Mouse (Mus musculus) small intestine, adult 2 months (tissue): ENCODE measurements around the gene 4931409K22Rik.

Source experiments
- CTCF ChIP-seq: fragments of 200-500 bp; IDR thresholded peaks from 2 replicates; pipeline ENCODE4 v1.5.1; 2012; ENCODE audit warnings: low read depth, mild to moderate bottlenecking, control low read depth, inconsistent platforms, low read length, moderate library complexity, mixed read lengths; ENCODE audit not compliant: insufficient replicate concordance, insufficient read length; ENCODE audit errors: extremely low read depth
- POLR2A ChIP-seq: fragments of 200-500 bp; IDR thresholded peaks from 2 replicates; pipeline ENCODE4 v1.6.1; 2012; ENCODE audit warnings: low read depth, mild to moderate bottlenecking, control low read depth, inconsistent platforms, low read length, moderate library complexity

DNA sequence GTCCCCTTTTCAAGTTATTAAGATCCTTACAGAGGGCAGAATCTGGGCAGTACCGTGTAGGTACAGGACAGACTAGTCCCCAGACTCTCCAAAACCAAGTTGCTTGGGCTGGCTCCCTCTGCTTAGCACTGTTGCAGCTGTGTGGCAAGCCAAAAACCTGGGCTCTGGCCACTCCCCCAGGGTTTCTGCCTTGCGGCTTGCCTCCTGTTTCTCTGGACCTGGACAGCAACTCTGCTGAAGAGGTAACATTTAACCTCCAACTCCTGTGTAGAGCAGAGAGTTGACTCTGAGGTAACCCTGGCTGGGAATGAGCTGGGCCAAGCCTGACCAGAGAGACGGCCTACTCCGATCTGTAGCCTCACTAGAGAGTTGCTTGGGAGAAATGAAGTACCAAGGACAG, 53.8 kb downstream of the 4931409K22Rik start:
- TF ChIP-seq POLR2A (no peak), CTCF (no peak)
